Mouse (Mus musculus): ENCODE measurements around the gene Gck.
"Not testable (repeated sequence)": the region's sequence is repeated elsewhere in the genome, so short reads cannot be mapped to it uniquely, and the experiment has no call there.

The Gck gene

GRCm38 (mm10) chr11:5954965-5955504, 5.2 kb upstream of the Gck start:
- no peak for DNase-seq

- no peak for DNase-seq
Measured at GRCm38 (mm10) chr11:5954435-5954834, 4.6 kb upstream of the Gck start.

GRCm38 (mm10) chr11:5953130-5953765, 3.4 kb upstream of the Gck start:
- DNase-seq: no peak

- no peak for DNase-seq
Measured at GRCm38 (mm10) chr11:5952501-5952900, 2.6 kb upstream of the Gck start.

GRCm38 (mm10) chr11:5948546-5949250, 1.2 kb downstream of the Gck start:
- no peak for DNase-seq

- no peak for DNase-seq
Measured at GRCm38 (mm10) chr11:5947796-5948195, 2.1 kb downstream of the Gck start.

- no peak for DNase-seq
Measured at GRCm38 (mm10) chr11:5945096-5945495, 4.8 kb downstream of the Gck start.

GRCm38 (mm10) chr11:5942966-5943365, 6.9 kb downstream of the Gck start:
- no peak for DNase-seq

- not testable (repeated sequence) for DNase-seq
Measured at GRCm38 (mm10) chr11:5934531-5934930, 15.3 kb downstream of the Gck start.

GRCm38 (mm10) chr11:5931947-5932346, 17.9 kb downstream of the Gck start:
- DNase-seq: peak; percentile 69

- no peak for DNase-seq
Measured at GRCm38 (mm10) chr11:5930578-5930977, 19.3 kb downstream of the Gck start.

GRCm38 (mm10) chr11:5926696-5927220, 23.1 kb downstream of the Gck start:
- DNase-seq: no peak

- no peak for DNase-seq
Measured at GRCm38 (mm10) chr11:5924699-5925098, 25.2 kb downstream of the Gck start.

- DNase-seq: no peak
Measured at GRCm38 (mm10) chr11:5920323-5920960, 29.4 kb downstream of the Gck start.

GRCm38 (mm10) chr11:5919606-5920005, 30.3 kb downstream of the Gck start:
- no peak for DNase-seq

GRCm38 (mm10) chr11:5918111-5918510, 31.8 kb downstream of the Gck start:
- DNase-seq: no peak

- no peak for DNase-seq
Measured at GRCm38 (mm10) chr11:5916178-5916548, 33.7 kb downstream of the Gck start.

GRCm38 (mm10) chr11:5915429-5916177, 34.3 kb downstream of the Gck start:
- no peak for DNase-seq

GRCm38 (mm10) chr11:5914940-5915339, 34.9 kb downstream of the Gck start:
- no peak for DNase-seq

- no peak for DNase-seq
Measured at GRCm38 (mm10) chr11:5913936-5914335, 35.9 kb downstream of the Gck start.

- DNase-seq: no peak
Measured at GRCm38 (mm10) chr11:5913256-5913655, 36.6 kb downstream of the Gck start.

GRCm38 (mm10) chr11:5912635-5913034, 37.2 kb downstream of the Gck start:
- DNase-seq: peak; percentile 41

GRCm38 (mm10) chr11:5908642-5909041, 41.2 kb downstream of the Gck start:
- no peak for DNase-seq
